Mouse (Mus musculus) skeletal muscle tissue, adult 2 months (tissue): ENCODE data around the gene Kif13a.

Experiments used
- DNase-seq: peaks from one replicate; pipeline ENCODE4 v3.0.0-alpha.2; 2012; ENCODE audit warnings: low read depth, low spot score

Gene Kif13a

GRCm38 (mm10) chr13:46727837-46728268 lies 201.8 kb downstream of the Kif13a start, which contains the start of gene Nup153:
TSS of gene Nup153 (minus strand) at chr13:46727940.
- peak; percentile 99 for DNase-seq

DNA sequence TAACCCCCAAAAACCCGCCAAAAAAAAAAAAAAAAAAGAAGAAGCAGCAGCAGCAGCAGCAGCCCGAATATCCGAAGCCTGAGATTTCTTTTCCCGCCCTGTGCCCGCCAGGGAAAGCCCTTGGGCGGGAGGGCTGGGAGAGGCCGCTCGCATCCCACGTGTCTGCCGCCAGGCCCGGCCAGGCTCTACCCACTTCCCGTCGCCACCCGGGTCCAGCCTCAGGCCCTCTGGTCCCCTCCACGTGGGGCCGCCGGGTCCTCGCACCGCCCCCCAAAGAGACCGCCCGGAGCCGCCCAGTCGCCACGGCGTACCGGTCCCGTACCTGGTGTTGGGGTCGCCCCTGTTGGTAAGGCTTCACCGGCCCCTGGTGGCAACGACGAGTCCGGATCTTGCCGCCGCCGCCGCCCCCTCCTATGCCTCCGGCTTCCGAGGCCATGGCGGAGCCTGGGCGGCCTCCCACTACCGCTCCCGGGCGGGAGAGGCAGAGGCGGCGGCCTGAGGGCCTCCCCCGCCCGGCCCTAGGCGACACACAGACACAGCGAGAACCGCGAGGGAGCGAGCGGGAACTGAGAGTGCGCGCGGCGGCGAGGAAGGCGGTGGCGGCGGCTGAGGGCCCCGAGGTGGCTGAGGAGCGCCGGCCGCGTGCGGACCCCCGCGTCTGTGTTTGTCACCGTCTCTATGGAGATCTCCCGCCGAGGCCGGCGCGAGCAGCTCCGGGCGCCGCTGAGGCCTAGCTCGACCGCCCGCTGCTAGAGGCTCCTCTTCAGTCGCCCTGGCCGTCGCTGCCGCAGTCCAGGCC lies 202.4 kb downstream of the Kif13a start:
- DNase-seq = peak; percentile 39

DNA sequence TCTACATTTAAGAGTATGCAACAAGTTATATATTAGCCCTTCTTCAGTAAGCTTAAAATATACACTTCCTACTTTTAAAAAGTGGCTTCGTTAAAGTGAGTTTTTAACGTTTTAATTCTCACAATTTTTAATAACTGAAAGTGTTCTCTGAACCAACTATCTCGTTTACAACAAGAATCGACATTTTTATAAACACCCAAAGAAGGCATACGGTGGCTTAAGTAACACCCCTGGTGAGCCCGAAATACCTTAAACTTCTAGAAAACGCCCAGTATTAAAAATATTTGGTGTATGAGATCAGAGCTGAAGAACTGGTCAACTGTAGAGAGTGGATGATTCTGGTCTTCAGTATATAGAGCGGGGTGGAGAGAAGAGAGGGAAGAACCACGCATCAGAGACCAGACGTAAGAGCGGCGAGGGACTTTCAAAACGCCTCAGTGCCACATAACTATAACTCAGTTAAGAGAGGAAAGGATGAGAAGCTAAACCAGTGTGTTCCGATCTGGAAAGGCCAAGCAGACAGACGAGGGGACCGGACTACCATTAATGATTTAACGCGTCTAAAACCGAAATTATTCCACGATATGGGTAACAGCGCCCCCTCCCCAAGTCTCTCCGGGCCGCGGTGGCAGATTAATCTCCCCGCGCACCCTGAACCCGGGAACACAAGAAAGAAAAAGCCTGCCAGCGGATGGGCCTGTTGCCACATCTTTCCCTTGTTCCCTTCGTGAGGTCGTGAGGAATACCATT lies 203.2 kb downstream of the Kif13a start:
- no peak for DNase-seq

GRCm38 (mm10) chr13:46725227-46725626 lies 204.4 kb downstream of the Kif13a start:
- DNase-seq = peak; percentile 50

DNA sequence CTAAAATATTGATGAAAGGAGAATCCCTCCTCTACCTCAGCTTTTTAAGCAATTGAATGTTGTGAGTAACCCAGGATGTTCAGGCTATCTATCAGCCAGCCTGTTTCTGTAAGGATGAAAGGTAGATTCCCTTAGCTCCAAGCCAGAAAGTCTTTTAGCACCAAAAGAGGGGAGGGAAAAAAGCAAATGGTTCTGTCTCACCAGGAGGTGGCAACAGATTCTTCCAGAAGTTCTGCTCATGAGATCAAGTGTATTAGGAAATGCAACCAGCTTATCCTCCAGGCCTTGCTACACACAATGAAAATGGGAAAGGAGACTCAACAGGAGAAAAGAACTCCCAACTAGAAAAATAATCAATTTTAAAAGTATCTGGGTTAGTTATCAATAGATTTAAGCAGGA lies 205.3 kb downstream of the Kif13a start:
- DNase-seq = no peak

DNA sequence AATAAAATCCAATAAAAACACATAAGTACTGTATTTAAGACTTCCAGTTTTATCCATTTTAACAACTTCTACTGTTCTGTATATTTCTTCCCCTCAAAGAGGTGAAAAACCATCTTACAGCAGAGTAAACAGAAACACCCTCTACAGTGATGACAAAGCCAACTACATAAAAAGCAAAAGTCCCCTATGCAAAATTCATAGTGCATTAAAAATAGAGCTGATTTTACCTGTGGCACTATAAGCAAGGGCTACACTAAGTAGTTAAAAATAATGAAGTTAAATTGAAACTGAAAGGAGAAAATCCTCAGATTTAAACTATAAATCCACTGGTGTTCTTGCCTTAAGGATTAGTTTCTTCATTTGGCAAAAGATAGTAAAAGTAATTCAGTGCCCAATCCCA lies 208.7 kb downstream of the Kif13a start:
- no peak for DNase-seq

DNA sequence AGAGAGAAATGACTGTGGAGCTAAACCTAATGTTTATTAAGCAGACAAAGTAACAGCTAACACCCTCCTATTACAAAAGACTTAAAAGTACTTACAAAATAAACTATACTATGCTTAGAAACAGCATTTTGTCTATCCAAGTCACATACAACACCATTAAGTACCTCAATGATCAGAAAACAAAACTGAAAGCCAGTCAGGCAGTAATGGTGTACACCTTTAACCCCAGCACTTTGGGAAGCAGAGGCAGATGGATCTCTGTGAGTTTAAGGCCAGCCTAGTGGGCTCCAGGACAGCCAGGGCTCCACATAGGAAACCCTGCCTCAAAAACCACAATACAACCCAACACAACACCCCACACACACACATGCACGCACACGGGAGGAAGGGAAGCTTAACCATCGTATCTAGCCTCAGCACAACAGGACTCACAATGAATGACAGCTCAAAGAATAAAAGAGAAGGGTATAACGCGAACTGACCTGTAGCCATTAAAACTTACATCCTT lies 210.7 kb downstream of the Kif13a start:
- no peak for DNase-seq

- no peak for DNase-seq
Observed at GRCm38 (mm10) chr13:46715976-46716639, 213.6 kb downstream of the Kif13a start.

- DNase-seq = no peak
Observed at GRCm38 (mm10) chr13:46713486-46713885, 216.2 kb downstream of the Kif13a start.

DNA sequence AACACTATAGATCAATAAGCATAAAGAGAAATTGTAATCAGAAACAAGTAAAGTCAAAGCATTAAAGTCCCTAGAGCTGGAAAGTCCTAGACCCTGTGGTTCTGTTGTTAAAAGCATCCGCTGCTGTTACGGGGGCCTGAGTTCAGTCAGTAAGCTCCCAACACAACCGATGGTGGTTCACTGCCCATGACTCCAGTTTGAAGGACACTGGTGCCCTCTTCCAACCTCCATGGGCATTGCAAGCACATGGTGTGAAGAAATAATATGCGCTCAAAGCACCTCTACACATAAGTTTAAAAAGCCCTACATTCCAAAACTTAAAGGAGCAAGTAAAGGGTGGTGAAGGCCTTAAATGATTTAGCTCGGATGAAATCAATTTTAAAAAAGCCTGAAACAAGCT lies 226.5 kb downstream of the Kif13a start:
- no peak for DNase-seq

GRCm38 (mm10) chr13:46701486-46701885 lies 228.2 kb downstream of the Kif13a start:
- DNase-seq = no peak

DNA sequence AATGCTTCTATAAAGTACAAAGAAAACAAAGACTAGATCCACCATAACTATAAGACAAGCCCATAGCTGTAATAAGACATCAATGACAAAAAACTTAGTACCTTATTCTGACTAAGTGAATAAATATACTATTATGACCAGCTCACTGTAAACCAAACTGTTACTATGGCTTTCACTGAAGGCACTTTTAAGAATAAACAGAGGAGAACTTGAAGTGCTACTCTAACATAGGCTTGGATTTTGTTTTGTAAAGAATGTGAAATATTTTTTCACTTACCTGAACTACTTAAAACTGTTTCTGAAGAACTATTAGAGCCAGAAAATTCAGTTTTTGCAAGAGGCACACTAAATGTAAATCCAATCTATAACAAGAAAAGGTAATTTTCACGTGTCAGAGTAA lies 230.3 kb downstream of the Kif13a start:
- DNase-seq = no peak
